Mouse (Mus musculus): ENCODE results near the gene Urb2. TPM values are rescaled to one million over a fixed set of nuclear protein-coding genes. Genes with fewer than 3 reads are reported as not detected.
"Not testable (repeated sequence)": the region's sequence is repeated elsewhere in the genome, so short reads cannot be mapped to it uniquely, and the experiment has no call there.

Gene Urb2
- total RNA-seq, 2 experiments from 2014 or later = 5.4 to 6.1 TPM

GRCm38 (mm10) chr8:124011989-124012586 is 9.2 kb upstream of the Urb2 start:
- intact Hi-C loops (cut with DNase I) = no loop called here
- no peak for DNase-seq (ENCODE audit: low spot score)

- intact Hi-C loops (cut with DNase I); DNase-seq (ENCODE audit: low spot score): not testable (repeated sequence)
Measured at GRCm38 (mm10) chr8:124014299-124014698, 7.0 kb upstream of the Urb2 start.

- DNase-seq (ENCODE audit: low spot score) = no peak
- intact Hi-C loops (cut with DNase I) = no loop called here
Measured at GRCm38 (mm10) chr8:124014751-124015150, 6.6 kb upstream of the Urb2 start.

GRCm38 (mm10) chr8:124019782-124020181 is 1.5 kb upstream of the Urb2 start:
- DNase-seq (ENCODE audit: low spot score) = no peak

GRCm38 (mm10) chr8:124020439-124021236 is 670 bp upstream of the Urb2 start:
- DNase-seq (ENCODE audit: low spot score) = no peak
- intact Hi-C loops (cut with DNase I) = loop anchor here (2.0 kb wide), 1 partner anchor 36 kb away; no protein-coding TSS in a partner anchor

More at GRCm38 (mm10) chr8:124019782-124020181, 1.5 kb upstream of the Urb2 start:
- intact Hi-C loops (cut with DNase I) = loop anchor here (2.0 kb wide), 1 partner anchor 35 kb away; no protein-coding TSS in a partner anchor

GRCm38 (mm10) chr8:124026265-124026664 is 5.0 kb downstream of the Urb2 start:
- DNase-seq (ENCODE audit: low spot score); intact Hi-C loops (cut with DNase I): not testable (repeated sequence)

- intact Hi-C loops (cut with DNase I) = no loop called here
- DNase-seq (ENCODE audit: low spot score) = no peak
Measured at GRCm38 (mm10) chr8:124027831-124028230, 6.5 kb downstream of the Urb2 start.

GRCm38 (mm10) chr8:124033400-124033799 is 12.1 kb downstream of the Urb2 start:
- intact Hi-C loops (cut with DNase I) = no loop called here

GRCm38 (mm10) chr8:124038121-124038520 is 16.8 kb downstream of the Urb2 start:
- DNase-seq (ENCODE audit: low spot score) = no peak
- intact Hi-C loops (cut with DNase I) = no loop called here

More at GRCm38 (mm10) chr8:124033400-124033799, 12.1 kb downstream of the Urb2 start:
- DNase-seq (ENCODE audit: low spot score) = no peak

- no peak for DNase-seq (ENCODE audit: low spot score)
- intact Hi-C loops (cut with DNase I) = no loop called here
Measured at GRCm38 (mm10) chr8:124039351-124039750, 18.0 kb downstream of the Urb2 start.

- intact Hi-C loops (cut with DNase I) = no loop called here
- no peak for DNase-seq (ENCODE audit: low spot score)
Measured at GRCm38 (mm10) chr8:124042201-124042600, 20.9 kb downstream of the Urb2 start.

- DNase-seq (ENCODE audit: low spot score) = no peak
- intact Hi-C loops (cut with DNase I) = no loop called here
Measured at GRCm38 (mm10) chr8:124044421-124044820, 23.1 kb downstream of the Urb2 start.

- DNase-seq (ENCODE audit: low spot score) = no peak
- intact Hi-C loops (cut with DNase I) = no loop called here
Measured at GRCm38 (mm10) chr8:124044931-124045330, 23.6 kb downstream of the Urb2 start.

GRCm38 (mm10) chr8:124045856-124046255 is 24.5 kb downstream of the Urb2 start:
- intact Hi-C loops (cut with DNase I) = no loop called here

GRCm38 (mm10) chr8:124052110-124052509 is 30.8 kb downstream of the Urb2 start:
- peak; percentile 19 for DNase-seq (ENCODE audit: low spot score)
- intact Hi-C loops (cut with DNase I) = loop anchor here (1.0 to 5.0 kb wide), 3 partner anchors 180 to 297 kb away; partner anchors contain the start of gene Galnt2

More at GRCm38 (mm10) chr8:124045856-124046255, 24.5 kb downstream of the Urb2 start:
- no peak for DNase-seq (ENCODE audit: low spot score)

GRCm38 (mm10) chr8:124052568-124052967 is 31.3 kb downstream of the Urb2 start:
- DNase-seq (ENCODE audit: low spot score) = no peak
- intact Hi-C loops (cut with DNase I) = loop anchor here (1.0 to 5.0 kb wide), 3 partner anchors 180 to 297 kb away; partner anchors contain the start of gene Galnt2

- DNase-seq (ENCODE audit: low spot score) = no peak
- intact Hi-C loops (cut with DNase I) = no loop called here
Measured at GRCm38 (mm10) chr8:124056832-124057655, 35.7 kb downstream of the Urb2 start.

GRCm38 (mm10) chr8:124066325-124067058 is 45.2 kb downstream of the Urb2 start:
- intact Hi-C loops (cut with DNase I) = loop anchor here (5.0 kb wide), 2 partner anchors 166 to 216 kb away; partner anchors contain the start of gene Galnt2
- peak; percentile 48 for DNase-seq (ENCODE audit: low spot score)

GRCm38 (mm10) chr8:124067059-124067750 is 45.9 kb downstream of the Urb2 start:
- no peak for DNase-seq (ENCODE audit: low spot score)
- intact Hi-C loops (cut with DNase I) = loop anchor here (5.0 kb wide), 2 partner anchors 165 to 215 kb away; partner anchors contain the start of gene Galnt2

Measured in heart, postnatal 25 days (tissue).